Mouse (Mus musculus): ENCODE data around the gene Brwd1.

DNA sequence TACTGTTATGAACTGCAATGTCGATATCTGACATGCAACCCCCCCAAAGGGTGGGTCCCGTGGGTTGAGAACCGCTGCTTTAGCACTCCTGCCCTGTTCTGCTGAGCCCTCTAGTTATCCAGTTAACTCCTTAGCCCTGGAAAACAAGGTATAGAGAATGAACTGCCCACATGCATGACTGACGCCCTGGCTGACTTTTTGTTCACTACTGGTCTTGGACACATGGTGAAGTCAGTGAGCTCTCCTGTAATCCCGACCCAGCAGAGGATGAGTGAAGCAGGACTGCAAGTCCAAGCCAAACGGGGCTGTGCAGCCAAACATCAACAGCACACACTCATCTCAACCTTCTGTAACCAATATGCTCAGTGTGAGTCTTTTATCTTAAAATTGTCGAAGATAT, 1.8 kb downstream of the Brwd1 start:
- TF ChIP-seq CTCF (IDR thresholded peaks at IDR 0.05) (no peak), EP300 (IDR thresholded peaks at IDR 0.05) (no peak)

Data from lung, postnatal 0 days (tissue).